Mouse (Mus musculus) thymus, postnatal 14 days (tissue): ENCODE measurements around the gene Necab2.
A peak's percentile ranks its signal among the peaks of the same experiment; 100 is the strongest.

Source experiments
- DNase-seq: peaks from one replicate; pipeline ENCODE4 v3.0.0; 2021

Necab2 gene

GRCm38 (mm10) chr8:119446211-119446989 is at the start of gene Necab2:
TSS of gene Necab2 (plus strand) at chr8:119446719.
- peak; percentile 84 for DNase-seq

GRCm38 (mm10) chr8:119398558-119398957 is 48.0 kb upstream of the Necab2 start:
- no peak for DNase-seq

GRCm38 (mm10) chr8:119399255-119399654 is 47.3 kb upstream of the Necab2 start:
- no peak for DNase-seq

GRCm38 (mm10) chr8:119400122-119400671 is 46.3 kb upstream of the Necab2 start:
- DNase-seq, result no peak

GRCm38 (mm10) chr8:119400904-119401303 is 45.6 kb upstream of the Necab2 start:
- no peak for DNase-seq

GRCm38 (mm10) chr8:119403912-119404311 is 42.6 kb upstream of the Necab2 start:
- no peak for DNase-seq

GRCm38 (mm10) chr8:119404648-119405047 is 41.9 kb upstream of the Necab2 start:
- DNase-seq, result no peak

GRCm38 (mm10) chr8:119408311-119408710 is 38.2 kb upstream of the Necab2 start:
- DNase-seq, result no peak

GRCm38 (mm10) chr8:119412037-119412734 is 34.3 kb upstream of the Necab2 start:
- DNase-seq, result no peak

GRCm38 (mm10) chr8:119412735-119413498 is 33.6 kb upstream of the Necab2 start:
- DNase-seq, result peak; percentile 85

GRCm38 (mm10) chr8:119413605-119414004 is 32.9 kb upstream of the Necab2 start:
- DNase-seq, result no peak

GRCm38 (mm10) chr8:119420318-119420717 is 26.2 kb upstream of the Necab2 start:
- DNase-seq, result no peak

GRCm38 (mm10) chr8:119421603-119422122 is 24.9 kb upstream of the Necab2 start:
- DNase-seq, result no peak

- DNase-seq, result peak; percentile 46
Measured at GRCm38 (mm10) chr8:119422123-119422711, 24.3 kb upstream of the Necab2 start.

GRCm38 (mm10) chr8:119423631-119424141 is 22.8 kb upstream of the Necab2 start:
- DNase-seq, result peak; percentile 92

GRCm38 (mm10) chr8:119424199-119424733 is 22.3 kb upstream of the Necab2 start:
- peak; percentile 59 for DNase-seq

- peak; percentile 64 for DNase-seq
Measured at GRCm38 (mm10) chr8:119424740-119425139, 21.8 kb upstream of the Necab2 start.

GRCm38 (mm10) chr8:119425533-119425932 is 21.0 kb upstream of the Necab2 start:
- peak; percentile 70 for DNase-seq

- no peak for DNase-seq
Measured at GRCm38 (mm10) chr8:119426069-119426735, 20.3 kb upstream of the Necab2 start.

GRCm38 (mm10) chr8:119427634-119428349 is 18.7 kb upstream of the Necab2 start:
- no peak for DNase-seq

- no peak for DNase-seq
Measured at GRCm38 (mm10) chr8:119428350-119428740, 18.2 kb upstream of the Necab2 start.
